Mouse (Mus musculus) thymus, adult 2 months (tissue): ENCODE data around the gene Crocc2. TPM values are rescaled to one million over a fixed set of nuclear protein-coding genes. Genes with fewer than 3 reads are reported as not detected.
A peak's percentile ranks its signal among the peaks of the same experiment; 100 is the strongest.

ENCODE experiments used
- DNase-seq: peaks from one replicate; pipeline ENCODE4 v3.0.0; 2021
- H3K27ac ChIP-seq: fragments of 200-500 bp; 2 replicates; pipeline ENCODE4 v1.5.1; 2012; ENCODE audit warnings: low read length, control low read depth; ENCODE audit not compliant: control insufficient read depth, insufficient read depth
- H3K27me3 ChIP-seq: fragments of 200-500 bp; 2 replicates; pipeline ENCODE4 v1.6.1; 2012; ENCODE audit warnings: mild to moderate bottlenecking, low read length, moderate library complexity, mixed read lengths; ENCODE audit not compliant: control insufficient read depth, insufficient read depth
- H3K36me3 ChIP-seq: fragments of 200-500 bp; 2 replicates; pipeline ENCODE4 v1.6.1; 2012; ENCODE audit warnings: mild to moderate bottlenecking, low read length, moderate library complexity; ENCODE audit not compliant: control insufficient read depth, insufficient read depth
- H3K4me1 ChIP-seq: fragments of 200-500 bp; replicated peaks from 2 replicates; pipeline ENCODE4 v1.6.1; 2012; ENCODE audit warnings: low read length; ENCODE audit not compliant: control insufficient read depth, insufficient read depth
- H3K4me3 ChIP-seq: fragments of 200-500 bp; 2 replicates; pipeline ENCODE4 v1.5.1; 2012; ENCODE audit warnings: mild to moderate bottlenecking, low read length, control low read depth, moderate library complexity; ENCODE audit not compliant: control insufficient read depth, insufficient read depth
- CTCF ChIP-seq: fragments of 200-500 bp; IDR thresholded peaks from 2 replicates; pipeline ENCODE4 v1.5.1; 2012; ENCODE audit warnings: mild to moderate bottlenecking, control low read depth, low read length, moderate library complexity, borderline replicate concordance; ENCODE audit not compliant: control insufficient read depth, poor library complexity, insufficient read depth; ENCODE audit errors: extremely low read depth
- POLR2A ChIP-seq: fragments of 200-500 bp; IDR thresholded peaks from 2 replicates; pipeline ENCODE4 v1.6.1; 2012; ENCODE audit warnings: mild to moderate bottlenecking, low read length, control low read depth, moderate library complexity; ENCODE audit not compliant: control insufficient read depth, poor library complexity, insufficient read depth; ENCODE audit errors: extremely low read depth
- WGBS: fragments of 180-500 bp; shearing (Covaris S2); methylation state at CpG from one replicate; pipeline ENCODE4 v1.1.7; 2018; 5-methylcytosine and 5-hydroxymethylcytosine counted together
- polyA plus RNA-seq: library from polyadenylated mRNA; depleted of rRNA; stranded (reverse); fragments of >200 nt; gene quantifications from 2 replicates; pipeline ENCODE4 v1.2.3, GENCODE M21; 2012

Gene Crocc2
- polyA plus RNA-seq, 1 experiment = 0.34 TPM

- H3K4me3 ChIP-seq = no peak overlapping the region
- no peak overlapping the region for H3K27ac ChIP-seq
- no peaks in the 10 kb centered on the region for H3K4me1 ChIP-seq
- WGBS = 82% methylated on average over 7 of the region's 7 CpGs
- no peaks in the 10 kb centered on the region for H3K36me3 ChIP-seq
- DNase-seq = no peak
- TF ChIP-seq CTCF (no peak), POLR2A (no peak)
- H3K27me3 ChIP-seq = no peaks in the 10 kb centered on the region
Measured at GRCm38 (mm10) chr1:93217530-93217929, 49.0 kb downstream of the Crocc2 start.

DNA sequence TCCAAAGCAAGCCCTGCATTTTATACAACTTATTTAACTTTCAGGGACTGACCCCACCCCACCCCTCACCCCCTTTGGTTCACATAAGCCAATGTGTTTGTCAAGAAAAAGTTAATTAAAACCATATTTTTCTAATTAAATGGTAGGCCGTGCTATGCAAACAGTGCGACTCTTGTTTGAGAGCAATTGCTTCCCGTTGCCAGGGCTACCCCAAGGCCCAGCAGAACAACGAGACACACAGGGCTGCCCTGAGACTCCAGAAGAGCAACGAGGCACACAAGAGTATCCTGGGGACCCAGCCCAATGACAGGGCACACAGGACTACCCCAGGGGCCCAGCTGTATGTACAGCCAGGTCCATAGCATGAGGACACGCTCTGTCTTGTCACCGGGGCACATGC, 52.3 kb downstream of the Crocc2 start:
- no peak overlapping the region for H3K4me3 ChIP-seq
- no peaks in the 10 kb centered on the region for H3K27me3 ChIP-seq
- H3K27ac ChIP-seq = no peak overlapping the region
- 88% methylated on average over 7 of the region's 7 CpGs for WGBS
- no peaks in the 10 kb centered on the region for H3K36me3 ChIP-seq
- no peak for DNase-seq
- H3K4me1 ChIP-seq = no peaks in the 10 kb centered on the region
- TF ChIP-seq POLR2A (no peak), CTCF (no peak)

GRCm38 (mm10) chr1:93223972-93224371, 55.4 kb downstream of the Crocc2 start:
- whole genome bisulfite sequencing = 9% methylated on average over 18 of the region's 18 CpGs
- DNase-seq = peak; percentile 60
- H3K36me3 ChIP-seq = no peaks in the 10 kb centered on the region

DNA sequence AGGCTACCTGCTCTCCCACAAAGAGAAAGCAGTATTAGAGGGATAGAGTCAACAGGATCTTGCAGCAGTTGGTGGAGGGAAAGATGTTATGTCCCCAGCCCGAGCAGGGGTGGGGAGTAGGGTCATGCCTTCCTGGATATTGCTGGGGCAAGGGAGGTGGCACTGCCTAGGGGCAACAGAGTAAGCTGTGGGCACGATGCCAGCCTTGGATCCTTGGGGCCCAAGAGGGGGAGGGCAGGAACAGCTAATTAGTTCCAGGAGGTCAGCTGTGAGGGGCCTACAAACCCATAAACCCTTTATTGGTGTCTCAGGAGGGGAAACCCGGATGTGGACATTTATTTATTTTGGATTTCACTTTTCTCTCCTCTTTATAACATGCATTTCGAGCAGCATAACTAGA, 56.7 kb downstream of the Crocc2 start:
- no peak for TF ChIP-seq POLR2A
- no peaks in the 10 kb centered on the region for H3K36me3 ChIP-seq
- no peaks in the 10 kb centered on the region for H3K4me1 ChIP-seq
- no peak for DNase-seq
- 71% methylated on average over 4 of the region's 4 CpGs for WGBS
- no peak overlapping the region for H3K4me3 ChIP-seq
- H3K27ac ChIP-seq = no peak overlapping the region
- H3K27me3 ChIP-seq = no peaks in the 10 kb centered on the region

More at GRCm38 (mm10) chr1:93223972-93224371, 55.4 kb downstream of the Crocc2 start:
- no peak for TF ChIP-seq POLR2A
- peak; percentile 84 for TF ChIP-seq CTCF
- Histone ChIP-seq H3K27me3 (no peaks in the 10 kb centered on the region), H3K27ac (no peak overlapping the region), H3K4me3 (no peak overlapping the region), H3K4me1 (no peaks in the 10 kb centered on the region)

- Histone ChIP-seq H3K27ac (no peak overlapping the region), H3K4me1 (no peaks in the 10 kb centered on the region), H3K36me3 (no peaks in the 10 kb centered on the region), H3K27me3 (no peaks in the 10 kb centered on the region), H3K4me3 (no peak overlapping the region)
- WGBS = 88% methylated on average over 5 of the region's 5 CpGs
- DNase-seq = no peak
- no peak for TF ChIP-seq POLR2A
- TF ChIP-seq CTCF = no peak
Measured at GRCm38 (mm10) chr1:93225731-93226520, 57.4 kb downstream of the Crocc2 start.

DNA sequence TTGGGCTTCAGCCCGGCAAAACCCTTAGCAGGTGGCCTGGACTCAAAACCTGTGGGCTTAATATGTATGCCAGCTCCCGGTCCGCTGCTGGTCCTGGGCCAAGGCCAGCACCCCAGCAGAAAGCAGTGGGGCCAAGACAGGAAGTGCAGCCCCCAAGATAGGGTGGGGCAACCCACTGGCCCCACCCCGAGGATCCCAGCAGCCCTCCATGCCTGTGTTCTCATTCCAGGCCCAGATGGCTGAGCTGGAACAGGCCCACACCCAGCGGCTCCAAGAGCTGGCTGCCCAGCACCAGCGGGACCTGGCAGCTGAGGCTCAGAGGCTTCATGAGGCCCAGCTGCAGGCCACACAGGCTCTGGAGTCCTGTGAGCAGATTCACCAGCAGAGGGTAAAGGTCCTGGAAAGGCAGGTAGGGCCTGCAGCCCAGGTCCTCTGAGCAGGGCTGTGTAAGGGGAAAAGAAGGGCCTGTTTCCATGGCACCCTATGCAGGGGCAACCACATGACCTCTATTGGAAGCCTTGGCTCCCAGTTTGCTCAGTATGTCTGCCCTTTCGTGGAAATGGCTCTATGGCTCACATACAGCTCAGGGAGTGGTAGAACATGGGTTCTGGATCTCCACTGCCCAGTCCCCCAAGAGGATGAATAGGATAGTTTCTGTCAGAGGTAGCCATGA, 58.9 kb downstream of the Crocc2 start:
- Histone ChIP-seq H3K27ac (no peak overlapping the region), H3K4me3 (no peak overlapping the region), H3K36me3 (no peaks in the 10 kb centered on the region), H3K4me1 (no peaks in the 10 kb centered on the region), H3K27me3 (no peaks in the 10 kb centered on the region)
- TF ChIP-seq POLR2A = no peak
- TF ChIP-seq CTCF = no peak
- WGBS = 85% methylated on average over 7 of the region's 7 CpGs
- DNase-seq = no peak
